Mouse (Mus musculus) inflammation-experienced regulatory T-cells, adult 6 months (primary cell): ENCODE measurements at regions not wholly inside any gene's neighbourhood (a gene's known extent, or its start where the extent isn't known, plus 50 kb on each side); places are given as distances from the start of the nearest gene placed in this dataset.

Source experiments
- ATAC-seq: one replicate; pipeline ENCODE4 v1.8.0; 2017

DNA sequence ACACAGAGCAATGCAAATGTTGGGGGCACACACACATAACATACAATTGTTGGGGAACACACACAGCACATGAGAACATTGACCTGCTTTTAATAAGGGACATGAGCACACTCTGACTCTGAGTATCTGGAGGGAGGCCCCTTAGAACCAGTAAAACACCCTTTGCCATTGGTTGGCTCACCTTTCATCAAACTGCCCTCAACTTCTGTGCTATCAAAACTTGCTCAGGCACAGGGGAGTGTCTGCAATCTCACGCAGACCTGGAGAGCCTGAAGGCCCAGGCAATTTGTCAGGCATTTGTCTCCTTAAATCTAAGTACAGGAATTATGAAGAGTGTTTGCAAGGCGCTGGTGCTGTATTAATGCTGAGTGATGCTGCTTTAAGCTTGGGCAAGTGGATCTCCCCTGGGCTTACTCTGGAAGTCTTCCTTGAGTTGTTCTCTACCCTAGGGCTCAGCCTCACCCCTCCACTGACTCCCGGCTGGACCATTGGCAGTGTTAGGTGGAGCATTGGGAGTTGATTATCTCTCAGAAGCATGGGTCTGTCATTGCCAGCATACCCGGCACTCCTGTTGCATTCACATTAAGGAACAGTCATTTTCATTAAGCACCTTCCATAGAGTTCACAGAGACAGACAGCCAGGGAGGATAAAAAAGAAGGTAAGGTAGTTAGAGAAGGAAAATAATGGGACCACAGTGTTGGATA lies 235.7 kb upstream of the Runx1 start:
- ATAC-seq, result no peak

DNA sequence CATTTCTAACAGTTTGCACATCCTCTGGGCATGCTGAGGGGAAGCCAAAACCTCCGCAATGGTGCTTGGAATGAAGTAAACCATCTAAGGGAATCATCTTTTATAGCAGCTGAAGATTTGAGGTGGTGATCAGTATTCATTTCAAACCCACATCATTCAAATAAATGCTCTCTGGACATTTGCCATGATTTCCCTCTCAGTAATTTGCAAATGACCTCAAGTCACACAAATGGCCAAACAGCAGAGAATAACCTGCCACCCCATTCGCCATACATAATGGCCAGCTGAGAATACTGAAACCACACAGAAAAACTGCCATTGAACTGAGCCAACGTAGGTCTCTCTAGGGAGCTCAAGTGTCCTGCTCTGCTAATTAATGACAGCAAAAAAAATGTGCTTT lies 230.3 kb upstream of the Runx1 start:
- no peak for ATAC-seq

DNA sequence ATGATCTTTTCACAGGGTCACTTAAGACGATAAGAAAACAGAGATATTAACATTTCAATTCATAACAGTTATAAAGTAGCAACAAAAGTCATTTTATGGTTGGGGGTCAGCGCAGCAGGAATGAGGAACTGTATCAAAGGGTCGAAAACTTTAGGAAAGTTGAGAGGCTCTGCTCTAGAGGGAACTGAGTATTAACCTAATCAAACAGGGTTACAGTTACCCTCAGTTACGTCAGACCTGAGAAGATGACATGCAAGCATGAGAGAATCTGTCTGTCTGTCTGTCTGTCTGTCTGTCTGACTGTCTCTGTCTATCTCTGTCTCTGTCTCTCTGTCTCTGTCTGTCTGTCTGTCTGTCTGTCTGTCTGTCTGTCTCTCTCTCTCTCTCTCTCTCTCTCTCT lies 229.6 kb upstream of the Runx1 start:
- ATAC-seq, result no peak

DNA sequence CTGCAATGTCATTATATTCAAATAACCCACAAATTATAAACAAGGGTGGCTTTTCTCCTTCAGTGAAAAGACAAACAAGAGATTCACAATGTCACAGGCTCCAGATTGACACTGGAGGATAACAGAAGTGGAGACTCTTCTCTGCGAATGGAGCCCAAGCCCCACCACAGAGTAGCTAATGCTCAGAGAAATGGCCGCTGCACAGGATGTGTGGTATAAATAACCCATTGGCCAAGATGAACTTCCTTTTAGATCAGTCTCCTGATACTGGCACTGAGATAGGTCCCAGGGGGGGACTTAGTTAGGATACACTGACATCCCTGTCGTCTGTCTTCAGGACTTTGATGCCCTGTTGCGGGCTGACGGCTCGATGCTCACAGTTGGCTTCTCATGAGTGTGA lies 225.3 kb upstream of the Runx1 start:
- no peak for ATAC-seq

DNA sequence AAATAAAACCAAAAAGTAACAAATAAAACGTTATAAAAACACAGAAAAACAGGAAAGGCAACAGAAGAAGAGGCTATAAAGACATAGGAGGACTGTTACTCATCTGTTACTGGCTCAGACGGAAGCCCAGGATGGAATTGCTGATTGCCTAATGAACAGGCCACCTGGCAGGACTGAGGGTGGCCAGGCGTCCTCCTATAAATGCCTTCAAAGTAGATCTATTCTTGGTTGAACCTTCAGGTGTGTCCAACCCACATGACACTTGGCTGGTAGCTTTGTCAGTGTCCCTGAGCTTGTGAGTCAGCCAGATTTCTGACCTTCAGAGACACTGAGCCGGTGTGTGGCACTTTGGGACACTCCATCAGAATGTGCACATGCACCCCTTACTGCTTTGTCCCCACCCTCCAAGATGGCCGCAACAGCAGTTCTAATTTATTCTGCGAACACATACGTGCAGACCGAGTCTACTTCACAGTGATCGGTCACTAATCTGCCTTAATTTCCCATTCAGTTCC lies 222.5 kb upstream of the Runx1 start:
- ATAC-seq, result no peak

DNA sequence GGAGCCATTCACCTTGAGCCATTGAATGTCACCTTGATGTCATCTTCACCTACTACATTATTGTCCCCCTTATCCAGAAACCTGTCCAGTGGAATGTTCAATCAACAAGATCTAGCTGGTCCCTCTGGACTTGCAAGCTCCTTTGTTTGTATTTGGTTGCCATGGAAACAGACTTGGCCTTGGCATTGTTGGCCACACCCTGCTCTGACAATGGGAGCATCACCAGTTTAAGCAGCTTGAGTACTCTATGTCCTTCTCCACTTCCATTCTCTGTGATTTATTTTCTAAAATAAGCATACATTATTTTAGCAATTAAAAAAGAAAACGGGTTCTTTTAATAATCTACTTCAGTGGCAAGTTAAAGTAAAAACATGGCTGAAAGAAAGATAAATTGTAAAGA lies 221.6 kb upstream of the Runx1 start:
- ATAC-seq, result no peak

DNA sequence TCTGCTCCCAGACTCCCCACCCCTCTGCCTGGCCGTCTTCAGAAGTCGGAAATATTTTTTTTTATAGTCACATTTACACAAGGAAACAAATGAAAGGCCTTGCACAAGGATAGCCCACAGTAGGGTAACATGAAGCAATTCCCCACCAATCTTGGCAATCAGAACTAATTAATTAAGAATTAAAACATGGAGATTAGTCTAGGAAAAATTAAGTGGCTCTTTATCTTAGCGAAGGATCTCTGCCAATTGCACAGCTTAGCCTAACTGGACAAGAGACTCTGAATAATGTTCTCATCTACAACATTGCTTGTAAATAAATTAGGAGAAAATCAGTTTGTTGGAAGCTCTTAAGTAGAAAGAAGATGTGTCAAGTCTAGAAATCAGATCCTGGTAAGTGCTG lies 220.3 kb upstream of the Runx1 start:
- ATAC-seq, result no peak

DNA sequence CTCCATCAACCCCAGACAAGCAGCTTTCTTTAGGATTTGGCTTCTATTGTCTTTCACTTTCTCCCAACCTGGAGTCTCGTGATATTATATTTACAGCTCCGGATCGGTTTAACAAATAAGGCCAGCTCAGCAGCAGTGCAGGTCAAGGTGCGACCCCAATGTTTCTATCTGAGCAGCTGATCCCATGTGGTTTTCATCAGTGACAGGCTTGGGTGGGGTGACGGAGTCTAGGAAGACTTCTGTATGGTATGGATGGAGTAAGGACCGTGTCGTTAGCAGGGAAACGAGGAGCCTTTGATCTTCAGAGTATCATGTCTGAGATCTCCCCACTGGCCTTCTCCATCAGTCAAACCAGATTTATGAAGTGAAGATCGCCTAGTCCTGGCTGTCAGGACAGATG lies 217.4 kb upstream of the Runx1 start:
- no peak for ATAC-seq

DNA sequence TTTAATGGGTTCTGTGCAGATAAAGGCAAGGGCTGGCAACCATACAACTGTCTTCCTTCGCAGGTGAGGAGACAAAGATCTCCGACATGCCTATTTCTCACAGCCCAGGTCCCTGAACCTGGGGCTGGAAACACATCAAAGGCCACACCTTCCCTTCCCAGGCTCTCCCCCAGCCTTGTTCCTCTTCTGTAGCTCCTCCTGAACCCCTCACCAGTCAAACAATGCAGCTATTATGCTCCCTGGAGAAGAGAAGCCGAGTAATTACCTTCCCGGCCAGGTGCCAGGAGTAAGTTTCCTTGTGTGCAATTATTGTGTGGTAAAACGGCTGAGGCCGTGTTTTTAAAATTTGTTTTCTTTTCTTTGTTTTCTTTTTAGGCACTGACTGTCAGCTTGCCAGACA lies 217.0 kb upstream of the Runx1 start:
- ATAC-seq, result no peak

DNA sequence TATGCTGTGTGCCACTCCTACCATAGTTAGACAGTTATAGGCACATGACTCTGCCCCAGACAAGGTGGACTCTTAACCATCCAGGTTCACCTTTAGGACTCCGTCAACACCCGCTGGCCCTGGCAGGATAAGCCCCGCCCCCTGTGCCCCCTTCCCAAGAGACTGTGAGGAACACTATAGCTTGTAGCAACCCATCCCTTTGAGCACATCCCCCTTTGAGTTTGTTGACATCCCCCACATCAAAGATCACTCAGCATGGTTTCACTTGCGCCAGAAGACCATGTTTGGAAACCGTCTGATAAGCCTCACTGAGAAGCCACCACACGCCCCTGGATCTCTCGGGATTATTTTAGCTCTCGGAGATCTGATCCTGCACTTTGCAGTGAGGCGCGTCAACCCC lies 216.5 kb upstream of the Runx1 start:
- no peak for ATAC-seq

DNA sequence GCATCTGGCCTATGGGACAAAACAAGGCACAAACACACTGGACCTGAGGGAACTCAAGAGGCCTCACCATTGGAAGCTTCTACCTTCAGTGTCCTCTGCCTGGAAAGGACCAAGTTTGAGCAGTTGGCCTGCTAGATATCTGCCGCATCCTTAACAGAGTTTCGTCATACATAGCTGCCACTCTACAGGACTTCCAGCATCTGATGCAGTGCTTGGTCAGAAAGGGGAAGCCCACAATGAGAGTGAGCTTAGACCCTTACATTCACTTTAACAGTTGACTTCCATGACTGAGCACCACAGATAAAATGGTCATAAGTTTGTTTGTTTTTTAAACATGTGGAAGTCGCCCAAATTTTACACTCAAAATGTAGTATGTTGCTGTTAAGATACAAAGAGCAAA lies 215.9 kb upstream of the Runx1 start:
- no peak for ATAC-seq

DNA sequence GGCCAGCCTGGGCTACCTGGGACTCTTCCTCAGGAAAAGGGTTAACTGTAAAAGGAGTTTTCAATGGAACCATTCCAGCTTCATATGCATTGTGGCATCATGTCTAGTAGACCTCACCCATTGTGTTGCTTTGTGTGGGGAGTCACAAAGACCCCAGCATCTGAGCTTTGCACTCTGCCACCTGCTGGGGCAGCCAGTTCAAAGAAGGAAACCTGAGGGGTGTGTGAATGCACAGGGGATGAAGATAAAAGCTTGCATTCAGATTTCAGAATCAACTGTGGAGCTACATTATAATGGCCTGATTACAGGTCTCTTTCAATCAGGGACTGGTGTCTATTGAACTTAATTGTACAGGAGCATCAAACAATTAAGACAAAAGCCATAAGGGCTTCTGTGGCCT lies 215.4 kb upstream of the Runx1 start:
- no peak for ATAC-seq

DNA sequence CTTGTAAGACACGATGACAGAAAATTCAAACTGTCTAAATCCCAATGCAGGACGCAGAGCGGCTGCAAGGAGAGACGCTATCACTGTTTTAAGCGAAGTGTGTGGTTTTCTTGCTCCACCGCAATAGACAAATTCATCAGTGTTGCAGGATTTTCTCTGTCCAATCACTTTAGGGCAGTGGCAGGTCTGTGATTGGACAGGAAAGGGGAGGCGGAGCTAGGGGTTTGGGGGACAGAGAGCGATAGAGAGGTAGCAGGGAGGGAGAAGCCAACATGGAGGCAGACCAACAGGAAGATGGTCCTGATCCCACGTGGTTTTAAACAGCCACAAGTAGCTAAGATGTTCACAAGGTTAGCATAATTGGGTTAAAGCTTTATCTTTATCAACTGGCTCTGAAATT lies 209.7 kb upstream of the Runx1 start:
- no peak for ATAC-seq

DNA sequence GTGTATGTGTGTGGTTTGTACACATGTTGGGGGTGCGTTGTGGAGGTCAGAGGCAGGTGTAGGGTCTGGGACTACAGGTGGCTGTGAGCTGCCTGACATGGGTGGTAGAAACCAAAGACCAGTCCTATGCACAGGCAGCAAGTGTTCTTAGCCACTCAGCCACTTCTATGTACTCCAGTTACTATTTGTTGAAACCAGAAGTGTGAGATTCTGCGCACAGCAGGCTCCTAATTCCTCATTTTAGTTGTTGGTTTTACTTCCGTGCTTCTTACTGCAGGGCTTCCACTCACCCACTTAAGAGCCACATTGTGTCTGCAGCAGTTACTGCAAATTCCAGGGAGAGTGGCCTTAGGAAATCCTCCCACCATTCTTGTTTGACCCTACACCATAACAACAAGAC lies 208.0 kb upstream of the Runx1 start:
- no peak for ATAC-seq

DNA sequence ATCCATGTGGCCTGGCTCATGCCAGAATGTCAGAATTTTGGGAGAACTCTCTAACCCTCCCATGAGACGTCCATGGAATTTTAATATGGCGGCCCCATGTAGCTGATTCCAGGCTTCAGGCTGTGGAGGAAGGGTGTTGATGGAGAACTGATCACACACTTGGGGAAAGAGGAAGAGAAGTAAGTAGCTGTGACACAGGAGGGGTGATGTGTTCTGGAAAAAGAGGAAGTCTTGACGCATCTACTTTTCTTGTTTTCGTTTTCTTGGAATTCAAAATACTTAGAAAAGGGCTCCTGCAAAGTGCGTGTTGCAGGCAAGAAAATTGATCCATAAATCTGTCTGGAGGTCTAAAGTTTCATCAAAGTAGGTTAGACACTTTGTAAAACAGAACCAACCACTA lies 205.7 kb upstream of the Runx1 start:
- ATAC-seq, result no peak

DNA sequence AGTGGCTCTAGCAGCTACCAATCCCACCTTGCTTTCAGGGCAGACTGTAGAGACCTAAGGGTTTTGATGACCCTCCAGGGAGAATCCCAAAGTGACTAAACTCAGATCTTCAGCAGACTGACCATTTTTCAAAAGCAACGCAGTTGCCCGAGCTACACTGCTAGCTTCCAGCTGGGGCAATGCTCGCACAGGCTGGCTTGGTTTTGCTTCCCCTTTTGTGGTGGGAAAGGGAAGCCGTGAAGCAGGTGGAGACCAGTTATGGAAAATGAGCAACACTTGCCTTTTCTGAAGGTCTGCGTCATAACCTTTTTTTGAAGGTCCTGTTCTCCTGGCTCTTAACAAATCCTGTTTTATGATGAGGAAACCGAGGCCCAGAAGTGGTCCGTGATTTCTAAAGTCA lies 202.7 kb upstream of the Runx1 start:
- no peak for ATAC-seq

DNA sequence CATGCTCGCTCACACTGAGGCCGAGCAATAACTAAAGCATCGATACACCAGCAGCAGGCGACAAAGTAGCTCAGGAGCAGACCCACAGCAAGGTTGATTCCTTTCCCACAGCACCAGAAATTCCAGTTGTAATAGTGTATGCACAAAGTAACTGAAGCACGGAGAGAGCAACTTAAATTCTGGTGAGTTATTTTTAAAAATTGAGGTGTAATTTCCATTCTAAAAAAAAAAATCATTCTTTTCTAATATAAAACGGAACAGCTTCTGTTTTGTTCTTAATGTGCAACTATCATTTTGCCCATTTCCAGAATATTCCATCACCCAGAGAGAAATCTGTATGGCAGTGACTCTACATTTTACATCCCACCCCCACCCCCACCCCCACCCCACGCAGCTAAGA lies 202.1 kb upstream of the Runx1 start:
- no peak for ATAC-seq

DNA sequence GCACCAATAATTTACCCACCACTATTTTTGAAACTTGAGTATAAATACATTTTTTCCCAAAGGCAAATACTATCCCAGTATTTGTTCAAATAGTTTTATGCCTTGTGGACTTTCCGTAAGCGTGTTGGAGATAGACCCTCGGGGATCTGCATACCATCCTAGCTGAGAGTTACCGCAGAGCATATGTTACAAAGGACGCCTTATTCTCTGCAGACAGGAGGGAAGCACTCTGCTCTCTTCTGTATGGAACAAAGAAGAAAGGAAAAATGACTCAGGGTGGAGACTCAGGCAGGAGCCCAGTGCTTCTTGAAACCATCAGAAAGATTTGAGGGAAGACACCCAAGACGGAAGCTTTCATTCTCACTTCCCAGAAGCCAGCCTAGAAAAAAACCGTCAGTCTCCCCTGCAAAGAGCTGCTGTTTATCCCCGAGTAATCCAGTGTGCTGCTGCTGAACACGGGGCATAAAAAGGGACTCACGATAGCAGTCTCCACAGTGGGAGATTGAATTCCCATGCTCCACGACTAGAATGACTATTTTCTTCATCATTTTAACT lies 200.2 kb upstream of the Runx1 start:
- ATAC-seq, result no peak

DNA sequence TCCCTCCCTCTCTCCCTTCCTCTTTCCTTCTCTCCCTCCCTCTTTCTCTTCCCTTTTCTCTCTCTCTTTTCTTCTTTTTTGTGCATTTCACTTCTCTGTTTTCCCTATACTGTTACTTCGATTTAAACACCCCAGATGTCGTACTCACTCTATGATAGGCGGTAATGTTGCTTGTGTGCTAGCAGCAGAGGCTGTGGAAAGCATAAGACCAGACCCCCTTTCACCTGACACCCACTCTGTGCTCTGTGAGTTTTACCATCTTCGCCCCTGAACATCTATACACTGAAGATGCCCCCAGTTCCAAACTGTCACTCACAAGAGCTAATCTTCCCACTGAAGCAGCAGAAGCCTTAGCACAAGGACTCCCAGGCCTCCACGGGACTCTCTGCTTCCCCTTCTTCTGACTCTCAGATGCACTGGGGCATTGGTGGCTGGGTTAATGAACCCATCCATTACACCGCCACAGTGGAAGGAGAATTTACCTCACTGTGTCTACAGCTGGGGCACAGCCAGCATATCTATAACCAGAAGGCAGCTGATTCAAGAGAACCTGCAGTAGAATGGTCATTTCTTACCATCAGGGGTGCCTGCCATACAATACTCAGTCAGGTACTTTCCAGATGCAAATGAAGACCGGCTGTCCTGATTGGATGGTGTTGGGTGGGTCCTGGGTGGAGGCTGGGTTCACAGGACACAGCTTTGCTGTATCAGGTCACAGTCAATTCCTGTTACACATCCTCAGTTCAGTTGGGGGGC lies 194.0 kb upstream of the Runx1 start:
- ATAC-seq, result no peak

DNA sequence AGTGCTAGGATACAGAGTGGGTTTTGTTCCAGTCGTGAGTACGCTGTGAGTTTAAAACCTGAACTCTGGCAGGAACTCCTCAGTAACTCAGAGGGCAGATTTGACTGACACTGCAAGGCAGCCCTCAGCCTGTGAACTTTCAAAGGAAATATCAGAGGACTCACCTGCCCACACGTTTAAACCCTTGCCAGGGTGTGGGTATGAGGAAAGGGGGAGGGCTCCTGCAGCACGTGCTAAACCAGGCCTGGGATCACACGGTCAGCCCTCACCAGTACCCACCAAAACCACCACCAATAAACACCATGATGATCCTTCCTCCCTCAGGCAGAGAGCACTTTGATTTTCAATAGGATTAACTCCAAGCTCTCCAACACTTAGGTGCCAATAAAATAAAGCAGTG lies 192.8 kb upstream of the Runx1 start:
- ATAC-seq, result no peak

DNA sequence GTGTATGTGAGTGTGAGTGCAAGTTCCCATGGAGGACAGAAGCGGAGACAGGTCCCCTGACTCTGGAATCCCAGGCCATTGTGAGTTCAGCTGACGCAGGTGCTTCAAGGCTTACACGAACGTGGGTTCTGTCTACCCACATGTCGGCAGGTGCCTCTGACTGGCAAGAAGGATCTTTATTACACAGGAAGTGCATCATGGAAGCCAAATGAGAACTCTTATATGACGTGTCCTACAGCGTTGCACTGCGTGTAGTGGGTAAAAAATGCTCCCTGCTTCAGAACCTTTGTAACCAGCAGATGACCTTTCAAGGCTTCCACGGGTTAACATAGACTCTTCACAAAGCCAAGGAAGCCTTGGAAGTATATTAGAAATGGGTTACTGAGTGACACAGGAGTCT lies 191.1 kb upstream of the Runx1 start:
- peak; percentile 78 for ATAC-seq

DNA sequence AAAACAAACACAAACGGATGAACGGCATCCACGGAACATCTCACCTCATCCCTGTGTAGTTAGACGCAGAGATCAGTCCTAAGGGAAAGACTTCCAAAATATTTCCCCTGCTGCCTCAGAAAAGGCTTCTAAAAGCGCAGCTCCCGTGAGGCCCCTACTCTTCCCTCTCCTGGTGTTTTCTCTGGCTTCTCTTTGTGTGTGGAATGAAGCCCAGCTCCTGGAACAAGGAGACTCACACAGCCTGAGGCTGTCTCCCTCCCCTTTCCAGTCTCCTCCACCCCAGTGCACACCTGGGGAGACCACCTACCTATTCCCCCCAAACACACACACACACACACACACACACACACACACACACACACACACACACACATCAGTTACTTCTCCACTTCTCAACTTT lies 189.7 kb upstream of the Runx1 start:
- no peak for ATAC-seq

DNA sequence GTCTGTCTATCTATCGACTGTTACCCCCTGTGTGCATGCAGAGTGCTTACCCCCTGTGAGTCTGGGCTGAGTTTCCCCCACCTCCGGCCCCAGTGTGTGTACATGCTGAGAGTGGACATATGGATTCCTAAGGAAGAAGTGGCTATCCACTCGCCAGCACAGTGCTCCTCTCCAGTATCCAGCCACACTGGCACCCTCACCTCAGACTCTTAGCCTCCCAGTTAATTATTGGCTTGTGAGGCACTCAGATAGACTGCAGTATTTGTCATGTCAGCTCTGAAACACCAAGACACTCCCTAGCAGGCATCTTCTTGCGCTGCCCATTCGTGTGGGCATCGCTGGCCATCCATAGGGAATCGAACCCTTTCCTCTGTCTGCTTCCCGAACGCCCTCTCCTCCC lies 189.0 kb upstream of the Runx1 start:
- no peak for ATAC-seq

DNA sequence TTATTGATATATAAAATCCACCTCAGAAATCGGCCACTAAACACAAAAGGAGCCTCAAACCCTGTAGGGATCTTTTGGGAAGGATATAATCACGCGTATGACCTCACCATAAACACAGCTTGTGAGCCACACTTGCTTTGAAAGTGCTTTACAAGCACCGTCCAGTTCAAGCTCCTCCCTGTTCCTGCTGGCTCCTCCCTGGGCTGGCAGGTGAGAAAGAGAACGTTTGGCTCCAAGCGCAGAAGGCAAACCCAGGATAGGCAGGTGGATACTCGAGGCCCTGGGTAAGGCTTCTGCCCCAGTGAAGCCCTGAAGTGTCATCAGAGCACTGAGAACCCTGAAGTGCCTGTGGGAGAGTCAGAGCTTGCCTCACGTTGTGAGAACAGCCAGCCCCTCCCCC lies 187.9 kb upstream of the Runx1 start:
- no peak for ATAC-seq
